Mouse (Mus musculus): ENCODE results near the gene Fam53b. TPM values are rescaled to one million over a fixed set of nuclear protein-coding genes. Genes with fewer than 3 reads are reported as not detected.

The Fam53b gene
- polyA plus RNA-seq, 1 experiment from 2014 or later, result 13.5 TPM

DNA sequence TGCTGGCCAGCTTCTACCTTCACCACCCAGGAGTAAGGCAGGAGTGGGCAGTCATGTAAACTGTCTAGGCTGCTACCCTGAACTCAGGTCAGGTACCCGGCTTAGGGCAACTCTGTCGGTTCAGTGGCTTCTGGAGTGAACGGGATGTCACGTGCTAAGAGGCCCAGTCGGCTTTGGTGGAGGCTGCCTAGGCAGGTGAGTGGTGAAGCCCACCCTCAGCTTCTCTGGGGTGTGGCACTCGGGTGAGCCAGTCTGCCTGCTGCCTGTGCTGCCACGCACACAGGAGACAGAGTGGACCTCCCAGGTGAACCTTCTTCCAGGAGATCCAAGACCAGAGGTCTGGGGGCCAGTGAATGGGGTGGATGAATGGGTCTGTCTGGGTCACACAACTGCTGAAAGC, 100.7 kb downstream of the Fam53b start:
- no peak for ATAC-seq
- TF ChIP-seq CTCF (IDR thresholded peaks at IDR 0.05; ENCODE audit: low read depth), result no peak
- H3K27me3 ChIP-seq (replicated peaks; ENCODE audit: control insufficient read depth, insufficient read depth, low read length), result no peaks in the 10 kb centered on the region
- H3K4me3 ChIP-seq (ENCODE audit: low read depth, low read length), result no peak overlapping the region
- H3K27ac ChIP-seq (ENCODE audit: low read depth, low read length), result no peak overlapping the region
- WGBS, result 75% methylated on average over 7 of the region's 7 CpGs
- H3K36me3 ChIP-seq (ENCODE audit: control insufficient read depth, insufficient read depth), result peaks cover 32% of the 10 kb centered on the region
- H3K4me1 ChIP-seq (replicated peaks; ENCODE audit: control insufficient read depth, insufficient read depth, low read length), result 0 out of 2 replicates have a peak, but pooled peaks cover 9% of the 10 kb centered on the region
- no peak overlapping the region for H3K9ac ChIP-seq (ENCODE audit: low read depth, low read length)
- H3K4me2 ChIP-seq (replicated peaks; ENCODE audit: low read depth), result no peak overlapping the region
- no peaks in the 10 kb centered on the region for H3K9me3 ChIP-seq (ENCODE audit: control insufficient read depth)

DNA sequence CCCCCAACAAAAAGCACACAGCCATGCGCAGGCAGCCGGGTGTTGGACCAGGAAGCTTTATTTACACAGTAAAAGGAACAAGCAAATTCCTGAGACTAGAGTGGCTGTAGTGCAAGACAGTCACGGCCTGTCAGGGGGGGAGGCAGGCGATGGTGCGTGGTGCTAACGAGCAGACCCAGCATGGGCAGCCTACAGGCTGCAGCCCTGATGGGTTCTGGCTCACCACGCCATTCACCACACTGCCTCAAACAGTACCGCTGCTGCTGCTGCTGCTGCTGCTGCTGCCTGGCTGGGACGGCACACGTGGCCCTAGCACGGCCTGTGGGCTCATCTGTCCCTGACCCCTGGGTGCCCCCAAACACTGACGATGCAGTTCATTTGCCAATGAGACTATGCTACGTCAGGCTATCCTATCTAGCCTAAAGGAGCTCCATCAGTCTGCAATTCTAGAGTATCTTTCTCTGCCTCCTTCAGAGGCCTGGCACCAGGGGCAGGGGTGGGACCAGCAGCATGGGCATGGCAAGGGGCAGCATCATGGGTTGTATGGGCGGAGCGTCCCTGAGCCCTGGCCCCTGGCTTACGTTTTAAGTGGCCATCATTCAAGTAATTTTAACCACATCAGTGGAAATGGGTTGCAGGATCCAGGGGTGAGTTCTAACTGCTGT, 101.5 kb downstream of the Fam53b start:
- Histone ChIP-seq H3K36me3 (ENCODE audit: control insufficient read depth, insufficient read depth) (peaks cover 32% of the 10 kb centered on the region), H3K9me3 (ENCODE audit: control insufficient read depth) (no peaks in the 10 kb centered on the region), H3K9ac (ENCODE audit: low read depth, low read length) (no peak overlapping the region; the same call in 1 of the 2 replicates), H3K27me3 (replicated peaks; ENCODE audit: control insufficient read depth, insufficient read depth, low read length) (no peaks in the 10 kb centered on the region), H3K27ac (ENCODE audit: low read depth, low read length) (peak overlapping the region; percentile 35; the same call in 1 of the 2 replicates), H3K4me1 (replicated peaks; ENCODE audit: control insufficient read depth, insufficient read depth, low read length) (0 out of 2 replicates have a peak, but pooled peaks cover 9% of the 10 kb centered on the region), H3K4me3 (ENCODE audit: low read depth, low read length) (no peak overlapping the region), H3K4me2 (replicated peaks; ENCODE audit: low read depth) (no peak overlapping the region)
- ATAC-seq, result peak; percentile 23; the same call in 1 of the 2 replicates
- TF ChIP-seq CTCF (IDR thresholded peaks at IDR 0.05; ENCODE audit: low read depth), result no peak
- WGBS, result 38% methylated on average over 16 of the region's 16 CpGs

DNA sequence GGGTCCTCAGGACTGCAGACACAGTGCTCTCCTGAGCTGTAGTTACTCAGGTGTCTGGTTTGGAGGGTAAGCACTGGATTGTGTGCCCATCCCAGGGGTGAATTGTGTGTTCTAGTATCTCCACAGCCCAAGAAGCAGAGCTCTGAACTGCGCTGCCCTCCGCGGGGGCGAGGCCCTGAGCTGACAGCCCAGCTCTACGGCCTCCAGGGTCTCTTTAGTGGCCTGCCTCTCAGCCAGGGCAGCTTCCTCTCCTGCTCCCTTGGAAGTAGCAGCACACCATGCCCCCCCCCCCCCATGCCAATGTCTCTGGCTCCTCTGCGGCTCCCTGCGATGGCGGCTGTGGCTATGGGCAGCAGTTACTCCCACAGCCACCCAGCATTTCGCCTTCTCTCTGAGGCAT, 102.1 kb downstream of the Fam53b start:
- Histone ChIP-seq H3K4me2 (replicated peaks; ENCODE audit: low read depth) (no peak overlapping the region), H3K4me1 (replicated peaks; ENCODE audit: control insufficient read depth, insufficient read depth, low read length) (0 out of 2 replicates have a peak, but pooled peaks cover 9% of the 10 kb centered on the region), H3K36me3 (ENCODE audit: control insufficient read depth, insufficient read depth) (peaks cover 37% of the 10 kb centered on the region), H3K27ac (ENCODE audit: low read depth, low read length) (peak overlapping the region; percentile 35; the same call in 1 of the 2 replicates), H3K9ac (ENCODE audit: low read depth, low read length) (no peak overlapping the region; the same call in 1 of the 2 replicates), H3K4me3 (ENCODE audit: low read depth, low read length) (no peak overlapping the region), H3K27me3 (replicated peaks; ENCODE audit: control insufficient read depth, insufficient read depth, low read length) (no peaks in the 10 kb centered on the region), H3K9me3 (ENCODE audit: control insufficient read depth) (no peaks in the 10 kb centered on the region)
- no peak for TF ChIP-seq CTCF (IDR thresholded peaks at IDR 0.05; ENCODE audit: low read depth)
- ATAC-seq, result no peak
- 60% methylated on average over 9 of the region's 9 CpGs for WGBS

GRCm38 (mm10) chr7:132705130-132705529, 108.6 kb downstream of the Fam53b start:
- Histone ChIP-seq H3K9me3 (ENCODE audit: control insufficient read depth) (no peaks in the 10 kb centered on the region), H3K36me3 (ENCODE audit: control insufficient read depth, insufficient read depth) (peaks cover 13% of the 10 kb centered on the region; the same call in 1 of the 2 replicates), H3K4me2 (replicated peaks; ENCODE audit: low read depth) (no peak overlapping the region), H3K4me3 (ENCODE audit: low read depth, low read length) (no peak overlapping the region), H3K4me1 (replicated peaks; ENCODE audit: control insufficient read depth, insufficient read depth, low read length) (peaks cover 5% of the 10 kb centered on the region; the same call in 1 of the 2 replicates), H3K9ac (ENCODE audit: low read depth, low read length) (no peak overlapping the region), H3K27ac (ENCODE audit: low read depth, low read length) (no peak overlapping the region), H3K27me3 (replicated peaks; ENCODE audit: control insufficient read depth, insufficient read depth, low read length) (no peaks in the 10 kb centered on the region)
- no peak for ATAC-seq
- 88% methylated on average over 7 of the region's 7 CpGs for WGBS
- peak; percentile 63 for TF ChIP-seq CTCF (IDR thresholded peaks at IDR 0.05; ENCODE audit: low read depth)

DNA sequence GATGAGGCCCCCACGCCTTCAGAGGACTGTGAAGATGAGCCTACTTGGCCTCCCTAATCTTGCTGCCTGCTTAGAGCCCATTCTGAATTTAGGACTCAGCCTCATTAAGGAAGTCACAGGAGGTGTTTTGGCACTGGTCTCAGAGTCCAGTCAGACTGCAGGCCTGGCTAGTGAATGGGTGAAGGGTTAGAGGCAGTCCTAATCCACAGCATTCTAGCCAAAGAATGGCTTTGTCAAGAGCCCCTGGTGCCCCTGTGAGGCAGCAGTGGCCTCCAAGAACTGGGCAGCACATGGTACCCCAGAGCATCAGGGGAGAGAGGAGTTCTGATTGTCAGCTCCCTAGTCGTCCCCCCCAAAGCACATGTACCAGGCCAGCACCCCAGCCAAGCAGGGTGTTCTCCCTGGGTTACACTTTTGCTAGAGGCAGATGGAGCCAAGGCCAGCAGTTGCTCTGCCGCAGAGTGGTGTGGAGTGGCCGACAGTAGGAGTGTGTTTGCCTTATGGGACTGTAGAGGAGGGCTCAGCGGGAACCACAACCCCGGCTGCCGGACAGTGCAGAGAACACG, 109.3 kb downstream of the Fam53b start:
- WGBS, result 89% methylated on average over 8 of the region's 8 CpGs
- H3K9ac ChIP-seq (ENCODE audit: low read depth, low read length), result no peak overlapping the region
- H3K36me3 ChIP-seq (ENCODE audit: control insufficient read depth, insufficient read depth), result peaks cover 13% of the 10 kb centered on the region; the same call in 1 of the 2 replicates
- no peak overlapping the region for H3K4me2 ChIP-seq (replicated peaks; ENCODE audit: low read depth)
- no peak overlapping the region for H3K4me3 ChIP-seq (ENCODE audit: low read depth, low read length)
- TF ChIP-seq CTCF (IDR thresholded peaks at IDR 0.05; ENCODE audit: low read depth), result no peak
- peaks cover 5% of the 10 kb centered on the region for H3K4me1 ChIP-seq (replicated peaks; ENCODE audit: control insufficient read depth, insufficient read depth, low read length)
- no peaks in the 10 kb centered on the region for H3K27me3 ChIP-seq (replicated peaks; ENCODE audit: control insufficient read depth, insufficient read depth, low read length)
- no peak for ATAC-seq
- no peaks in the 10 kb centered on the region for H3K9me3 ChIP-seq (ENCODE audit: control insufficient read depth)
- H3K27ac ChIP-seq (ENCODE audit: low read depth, low read length), result no peak overlapping the region

DNA sequence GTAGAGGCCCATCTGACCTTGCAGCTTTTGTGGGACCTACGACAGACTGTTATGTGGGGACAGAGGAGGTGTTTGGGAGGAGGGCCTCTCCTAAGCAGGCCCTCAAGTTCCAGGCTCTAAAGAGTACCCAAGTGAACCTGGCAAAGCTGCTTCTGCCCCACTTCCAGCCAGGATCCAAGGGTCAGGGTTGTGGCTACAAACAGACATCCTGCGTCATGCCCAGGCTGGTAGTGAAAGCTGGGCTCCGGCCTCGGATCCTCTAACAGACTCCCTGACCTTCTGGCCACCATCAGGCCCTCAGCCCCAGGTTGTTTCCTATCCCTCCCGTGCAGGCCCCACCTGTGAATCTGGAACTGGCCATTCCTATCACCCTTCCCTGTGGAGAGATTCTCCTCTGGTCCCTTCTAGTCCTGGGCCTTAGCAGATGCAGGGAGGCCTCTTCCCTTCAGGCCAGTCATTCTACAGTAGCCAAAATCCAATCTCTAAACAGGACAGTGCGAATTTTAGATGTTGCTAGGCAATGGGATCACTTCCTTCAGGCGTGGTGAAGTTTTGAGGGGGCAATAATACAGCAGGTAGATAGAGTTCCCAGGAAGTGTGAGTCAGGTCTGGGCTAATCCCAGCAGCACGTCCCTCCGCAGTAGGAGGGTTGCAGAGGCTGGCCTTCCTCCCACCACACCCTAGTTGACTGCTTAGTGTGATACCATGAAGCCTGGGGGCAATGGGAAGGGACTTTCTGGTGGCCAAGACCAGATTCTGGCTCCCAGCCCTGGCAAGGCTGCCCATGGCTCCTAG, 110.0 kb downstream of the Fam53b start:
- Histone ChIP-seq H3K27ac (ENCODE audit: low read depth, low read length) (no peak overlapping the region), H3K4me2 (replicated peaks; ENCODE audit: low read depth) (no peak overlapping the region), H3K36me3 (ENCODE audit: control insufficient read depth, insufficient read depth) (peaks cover 13% of the 10 kb centered on the region; the same call in 1 of the 2 replicates), H3K9me3 (ENCODE audit: control insufficient read depth) (no peaks in the 10 kb centered on the region), H3K9ac (ENCODE audit: low read depth, low read length) (no peak overlapping the region), H3K4me3 (ENCODE audit: low read depth, low read length) (no peak overlapping the region), H3K27me3 (replicated peaks; ENCODE audit: control insufficient read depth, insufficient read depth, low read length) (no peaks in the 10 kb centered on the region), H3K4me1 (replicated peaks; ENCODE audit: control insufficient read depth, insufficient read depth, low read length) (peaks cover 5% of the 10 kb centered on the region)
- 66% methylated on average over 9 of the region's 9 CpGs for WGBS
- ATAC-seq, result no peak; the same call in 1 of the 2 replicates
- TF ChIP-seq CTCF (IDR thresholded peaks at IDR 0.05; ENCODE audit: low read depth), result no peak

Data from intestine, postnatal 0 days (tissue).